Mouse (Mus musculus): ENCODE data around the gene Wapl.
A peak's percentile ranks its signal among the peaks of the same experiment; 100 is the strongest.

Gene Wapl

GRCm38 (mm10) chr14:34673395-34674228 is at the start of gene Wapl:
Gene Wapl (plus strand): TSS chr14:34673928.
- DNase-seq (ENCODE audit: low spot score in 2 of 2), result peak; percentile 95 to 96

DNA sequence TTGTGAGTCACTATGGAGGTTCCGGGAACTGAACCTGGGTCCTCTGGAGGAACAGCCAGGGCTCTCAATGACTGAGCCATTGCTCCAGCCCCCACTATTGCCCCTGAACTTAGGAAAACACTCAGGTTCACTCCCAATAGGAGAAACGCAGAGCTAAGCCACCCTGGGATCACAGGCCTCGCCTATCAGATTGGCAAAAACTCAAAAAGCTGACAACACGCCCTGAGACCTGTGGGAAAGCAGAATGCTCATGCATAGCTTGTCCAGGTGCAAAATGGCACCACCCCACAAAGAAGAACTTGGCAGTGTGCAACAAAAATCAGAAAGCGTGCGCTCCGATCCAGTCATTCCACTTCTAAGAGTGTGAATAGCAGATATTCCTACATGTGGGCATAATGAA is 46.9 kb upstream of the Wapl start:
- DNase-seq (ENCODE audit: low spot score in 2 of 2), result peak in 1 of 2 experiments; percentile 13

DNA sequence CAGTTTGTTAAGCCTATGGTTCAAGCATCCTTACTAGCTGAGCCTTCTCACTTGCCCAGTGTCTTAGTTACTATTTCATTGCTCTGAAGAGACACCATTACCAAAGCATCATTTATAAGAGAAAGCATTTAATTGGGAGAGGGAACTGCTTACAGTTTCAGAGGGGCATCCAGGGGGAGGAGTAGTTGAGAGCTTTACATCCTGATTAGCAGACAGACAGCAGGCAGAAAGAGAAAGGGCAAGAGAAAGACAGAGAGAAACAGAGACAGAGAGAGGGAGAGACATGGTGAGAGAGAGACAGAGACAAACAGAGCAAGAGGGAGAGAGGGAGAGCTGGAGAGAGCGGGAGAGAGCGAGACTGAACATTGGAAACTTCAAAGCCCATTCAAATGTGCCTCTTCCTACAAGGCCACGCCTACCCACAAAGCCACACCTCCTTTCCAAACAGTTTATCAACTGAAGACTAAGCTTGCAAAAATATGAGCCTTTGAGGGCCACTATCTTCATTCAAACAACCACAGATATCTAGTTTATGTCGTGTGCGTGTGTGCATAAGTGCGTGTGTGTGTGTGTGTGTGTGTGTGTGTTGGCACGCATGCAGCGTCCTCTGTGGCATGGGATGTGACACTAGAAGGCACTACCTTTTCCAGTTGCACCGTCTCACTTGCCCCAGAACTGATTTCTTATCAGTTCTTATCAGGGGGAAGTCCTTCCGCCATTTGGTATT is 40.8 kb upstream of the Wapl start:
- DNase-seq (ENCODE audit: low spot score in 2 of 2), result peak in 1 of 2 experiments; percentile 27

DNA sequence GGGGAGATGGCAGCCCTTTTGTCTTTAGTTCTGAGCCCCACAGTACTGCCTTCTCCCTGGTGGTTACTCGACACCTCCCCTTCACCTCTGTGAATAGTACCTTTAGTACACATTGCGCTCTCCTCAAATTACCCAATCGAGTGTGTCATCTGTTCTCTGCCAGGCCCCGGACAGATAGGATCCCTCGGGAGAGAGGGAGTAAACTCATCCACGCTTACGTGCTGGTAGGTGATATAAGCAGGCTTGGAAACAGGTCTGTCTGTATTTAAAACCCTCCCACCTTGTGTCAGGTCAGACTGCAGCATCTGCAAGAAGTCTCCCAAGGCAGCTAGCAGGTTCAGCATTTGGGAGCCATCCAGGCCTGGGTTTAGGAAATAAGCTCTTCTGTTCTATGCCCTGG is 38.5 kb upstream of the Wapl start:
- no peak for DNase-seq (ENCODE audit: low spot score in 2 of 2)

- no peak for DNase-seq (ENCODE audit: low spot score in 2 of 2)
Observed at GRCm38 (mm10) chr14:34635721-34636120, 38.0 kb upstream of the Wapl start.

DNA sequence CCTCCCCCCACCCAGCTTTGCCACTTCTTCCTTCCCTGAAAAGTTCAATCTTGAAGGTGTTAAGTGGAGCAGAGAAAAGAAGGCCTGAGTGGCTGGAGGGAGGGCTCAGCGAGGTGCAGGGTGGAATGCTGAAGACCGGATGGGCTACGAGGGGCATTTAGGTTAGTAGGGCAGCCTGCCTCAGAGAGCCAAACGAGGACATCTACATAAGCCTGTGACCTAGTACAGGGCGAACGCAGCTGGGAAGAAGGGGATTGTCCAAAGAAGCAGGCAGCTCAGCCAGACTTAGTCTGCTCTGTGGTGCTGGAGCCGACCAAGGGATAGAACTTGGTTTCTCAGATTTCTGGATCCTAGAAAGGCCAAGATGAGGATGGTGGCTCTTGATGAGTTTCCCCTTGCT is 29.6 kb upstream of the Wapl start:
- DNase-seq (ENCODE audit: low spot score in 2 of 2), result no peak

DNA sequence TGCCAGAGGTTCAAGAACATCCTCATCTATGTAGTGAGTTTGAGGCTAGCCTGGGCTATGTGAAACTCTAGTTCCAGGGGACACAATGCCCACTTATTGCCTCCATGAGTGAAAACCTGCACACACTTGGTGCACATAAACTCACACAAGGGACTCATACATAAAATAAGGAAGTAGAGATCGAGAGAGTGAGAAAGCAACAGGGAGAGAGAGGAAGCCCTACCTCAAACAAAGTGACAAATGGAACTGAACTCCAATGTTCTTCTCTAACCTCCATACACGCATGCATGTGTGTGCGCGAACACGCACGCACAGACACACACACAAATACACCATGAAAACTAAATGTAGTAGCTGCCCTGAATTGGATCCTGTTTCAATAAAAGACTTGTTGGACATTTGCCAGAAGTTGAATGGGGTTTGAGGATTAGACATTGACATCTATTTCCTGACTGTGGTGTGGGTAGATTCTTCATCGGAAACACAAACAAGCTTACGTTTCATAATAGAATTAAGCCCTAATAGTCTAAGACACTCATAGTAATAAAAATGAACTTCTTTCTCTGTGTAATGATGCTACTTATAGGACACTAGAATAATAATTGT is 25.8 kb upstream of the Wapl start:
- DNase-seq (ENCODE audit: low spot score in 2 of 2), result no peak

DNA sequence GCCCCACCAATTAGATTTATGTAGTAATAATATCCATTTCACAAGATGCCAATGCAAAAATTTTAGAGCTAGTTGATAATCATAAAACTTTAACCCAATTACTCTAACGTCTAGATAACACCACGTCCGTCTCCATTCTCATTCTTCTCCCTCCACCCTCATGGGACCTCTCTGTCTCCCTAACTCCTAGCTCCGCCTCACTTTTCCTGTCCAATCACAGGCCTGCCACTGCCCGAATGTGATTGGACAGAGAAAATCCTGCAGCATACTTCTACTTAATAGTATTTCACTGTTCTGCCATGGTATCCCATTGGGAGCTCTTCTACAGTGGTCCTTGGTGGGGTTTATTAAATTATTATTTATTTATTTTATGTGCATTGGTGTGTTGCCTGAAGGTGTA is 16.6 kb upstream of the Wapl start:
- no peak for DNase-seq (ENCODE audit: low spot score in 2 of 2)

GRCm38 (mm10) chr14:34660351-34660787 is 13.4 kb upstream of the Wapl start:
- peak; percentile 29 to 54 for DNase-seq (ENCODE audit: low spot score in 2 of 2)

DNA sequence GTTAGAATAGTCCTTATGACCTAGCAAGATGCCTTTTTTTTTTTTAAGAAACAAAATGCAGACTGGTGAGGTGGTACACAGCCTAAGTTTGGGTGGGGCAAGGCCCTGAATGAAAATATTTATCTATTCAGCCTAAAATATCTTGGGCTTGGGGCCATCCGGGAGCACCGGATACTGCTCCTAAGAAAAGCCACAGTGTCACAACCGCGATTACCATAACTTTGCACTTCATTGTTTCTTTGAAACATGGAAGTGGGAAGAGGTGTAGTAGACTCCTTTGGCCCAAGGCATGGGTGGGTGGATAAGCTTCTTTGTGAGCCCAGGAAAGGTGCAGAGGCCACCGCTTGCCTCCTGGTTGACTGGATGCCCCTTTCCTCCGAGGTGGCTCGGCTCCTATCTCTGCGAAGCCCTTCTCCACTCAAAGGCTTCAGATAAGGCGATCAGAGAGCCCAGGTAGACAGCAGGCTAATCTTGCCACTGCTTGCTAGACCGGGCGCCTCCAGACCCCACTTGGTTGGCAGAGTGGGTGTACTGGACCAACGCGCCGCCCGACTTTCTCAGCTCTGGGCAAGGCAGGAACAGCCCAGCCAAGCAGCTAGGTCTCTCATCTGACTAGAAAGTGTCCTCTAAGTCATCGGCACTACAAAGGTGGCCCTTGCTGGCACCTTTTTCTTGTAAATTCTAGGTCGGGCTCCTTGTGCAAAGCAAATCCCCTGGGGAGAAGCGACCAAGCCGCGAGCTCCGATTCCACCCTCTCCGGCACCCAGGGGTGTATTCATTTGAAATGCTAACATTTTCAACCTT is 12.7 kb upstream of the Wapl start:
- peak in 1 of 2 experiments; percentile 12 for DNase-seq (ENCODE audit: low spot score in 2 of 2)

GRCm38 (mm10) chr14:34661621-34662477 is 11.9 kb upstream of the Wapl start:
- DNase-seq (ENCODE audit: low spot score in 2 of 2), result peak; percentile 60 to 75

DNA sequence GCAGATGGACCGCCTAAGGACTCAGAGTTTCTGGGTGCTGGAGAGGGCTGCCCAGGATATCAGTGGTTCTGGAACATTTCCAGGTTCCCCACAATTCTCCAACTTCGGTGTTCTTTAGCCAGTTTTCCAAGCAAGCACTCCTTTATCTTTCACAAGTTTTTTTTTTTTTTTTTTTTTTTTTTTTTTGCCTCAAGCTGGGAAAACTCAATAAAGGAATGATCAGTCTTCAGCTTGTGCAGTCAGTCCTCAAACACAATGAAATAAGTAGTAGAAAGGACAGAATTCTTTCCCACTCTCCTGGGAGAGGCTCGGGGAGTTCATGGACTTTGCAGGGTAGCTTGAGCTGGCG is 11.3 kb upstream of the Wapl start:
- DNase-seq (ENCODE audit: low spot score in 2 of 2), result no peak

- DNase-seq (ENCODE audit: low spot score in 2 of 2), result no peak
Observed at GRCm38 (mm10) chr14:34663381-34663780, 10.3 kb upstream of the Wapl start.

- no peak for DNase-seq (ENCODE audit: low spot score in 2 of 2)
Observed at GRCm38 (mm10) chr14:34669082-34669481, 4.6 kb upstream of the Wapl start.

- DNase-seq (ENCODE audit: low spot score in 2 of 2), result no peak
Observed at GRCm38 (mm10) chr14:34670256-34670655, 3.5 kb upstream of the Wapl start.

- peak; percentile 31 to 35 for DNase-seq (ENCODE audit: low spot score in 2 of 2)
Observed at GRCm38 (mm10) chr14:34674229-34674791, 582 bp downstream of the Wapl start.

DNA sequence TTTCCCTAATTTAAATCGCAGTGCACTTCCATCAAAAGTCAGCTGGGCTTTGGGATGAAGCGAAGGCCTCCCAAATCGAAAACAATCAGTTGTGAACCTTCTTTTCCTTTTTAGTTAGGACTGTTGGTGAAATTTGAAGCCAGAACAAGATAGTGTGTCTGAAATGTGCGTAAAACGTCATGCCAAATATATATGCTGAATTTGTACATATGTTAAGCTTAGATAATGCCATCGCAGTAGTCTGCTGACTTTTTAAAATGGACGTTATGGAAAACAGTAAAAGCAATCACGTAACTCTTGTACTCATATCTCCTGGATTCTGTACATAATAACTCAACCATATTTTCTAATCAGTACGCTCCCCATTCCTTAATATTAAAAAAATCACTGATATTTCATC is 1.2 kb downstream of the Wapl start:
- no peak for DNase-seq (ENCODE audit: low spot score in 2 of 2)

GRCm38 (mm10) chr14:34675347-34675865 is 1.7 kb downstream of the Wapl start:
- no peak for DNase-seq (ENCODE audit: low spot score in 2 of 2)

- no peak for DNase-seq (ENCODE audit: low spot score in 2 of 2)
Observed at GRCm38 (mm10) chr14:34680815-34681214, 7.1 kb downstream of the Wapl start.

DNA sequence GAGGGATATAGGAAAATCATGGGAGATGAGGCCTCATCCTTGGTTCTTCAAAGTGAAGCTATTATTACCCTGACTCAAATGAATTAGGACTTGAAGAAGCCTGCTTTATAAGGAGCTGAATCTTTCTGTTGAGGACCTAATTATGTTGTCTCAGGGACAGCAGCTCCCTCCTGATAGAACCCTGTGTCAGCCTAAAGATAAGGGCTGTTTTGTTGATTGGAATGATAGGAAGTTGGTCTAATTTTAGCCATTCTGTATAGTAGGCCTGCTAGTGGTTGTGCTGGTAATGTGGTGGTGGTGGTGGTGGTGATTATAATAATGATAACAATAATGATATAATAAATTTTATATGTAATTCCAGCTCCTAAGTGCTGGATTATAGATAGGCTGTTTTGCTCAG is 11.3 kb downstream of the Wapl start:
- no peak for DNase-seq (ENCODE audit: low spot score in 2 of 2)

Measured in spleen, postnatal 36 days (tissue).